9 mouse cellular contexts compared by ENCODE assay signal in genomic region chr9:32031950-32032453, GRCm38 (mm10).
A peak's percentile ranks its signal among the peaks of the same experiment; 100 is the strongest.
DNase-seq lines count a peak whose midpoint lies in the region; ATAC-seq and TF ChIP-seq lines count a peak whose summit lies in the region.
"Had no signal": no experiment of that assay in that cellular context is flagged by ENCODE, and none has a peak within 500 bp of the region (broad histone marks: within the 10 kb centered on the region; RNA-seq: fewer than 3 reads in every experiment).

No protein-coding gene starts in this region.

- peak; percentile 91 for ATAC-seq in forebrain, embryonic 13.5 days
- peak; percentile 87 for ATAC-seq in heart, postnatal 0 days (ENCODE audit: insufficient read depth, low read depth)
- ATAC-seq in liver, embryonic 16.5 days (ENCODE audit: low read depth), result peak; percentile 81
- ATAC-seq in neural tube, embryonic 14.5 days (ENCODE audit: low read depth), result peak; percentile 92

- no peak for TF ChIP-seq EP300 in heart, postnatal 0 days (IDR thresholded peaks at IDR 0.05; ENCODE audit: low read depth)

- under 1% methylated on average over 28 of the region's 64 CpGs for WGBS in forebrain, embryonic 13.5 days
- WGBS in heart, postnatal 0 days, result under 1% methylated on average over 54 of the region's 64 CpGs
- WGBS in liver, embryonic 16.5 days (ENCODE audit: insufficient replicate concordance), result under 1% methylated on average over 26 of the region's 64 CpGs
- under 1% methylated on average over 32 of the region's 64 CpGs for whole genome bisulfite sequencing in neural tube, embryonic 14.5 days

- no peaks in the 10 kb centered on the region for H3K4me1 ChIP-seq in brown adipose tissue, adult 24 weeks (ENCODE audit: control insufficient read depth, insufficient read depth, insufficient read length, low read length)
- H3K4me1 ChIP-seq in forebrain, embryonic 13.5 days, result peaks cover 21% of the 10 kb centered on the region
- H3K4me1 ChIP-seq in heart, postnatal 0 days (ENCODE audit: control insufficient read depth, insufficient read depth), result peaks cover 23% of the 10 kb centered on the region
- no peaks in the 10 kb centered on the region; the same call in 1 of the 2 replicates for H3K4me1 ChIP-seq in liver, embryonic 16.5 days (ENCODE audit: control insufficient read depth, low read depth, low read length)
- H3K4me1 ChIP-seq in neural tube, embryonic 14.5 days (ENCODE audit: control insufficient read depth, insufficient read depth, low read length), result peaks cover 10% of the 10 kb centered on the region

- H3K9me3 ChIP-seq in forebrain, embryonic 13.5 days (replicated peaks), result no peaks in the 10 kb centered on the region
- H3K9me3 ChIP-seq in heart, postnatal 0 days (replicated peaks; ENCODE audit: control insufficient read depth, low read length), result no peaks in the 10 kb centered on the region
- H3K9me3 ChIP-seq in liver, embryonic 16.5 days (replicated peaks; ENCODE audit: control insufficient read depth, low read length), result no peaks in the 10 kb centered on the region
- H3K9me3 ChIP-seq in neural tube, embryonic 14.5 days (ENCODE audit: control insufficient read depth, low read length), result no peaks in the 10 kb centered on the region

- no peaks in the 10 kb centered on the region for H3K36me3 ChIP-seq in forebrain, embryonic 13.5 days (ENCODE audit: poor library complexity, severe bottlenecking)
- no peaks in the 10 kb centered on the region for H3K36me3 ChIP-seq in heart, postnatal 0 days (replicated peaks; ENCODE audit: control insufficient read depth, insufficient read depth, low read length)
- no peaks in the 10 kb centered on the region for H3K36me3 ChIP-seq in liver, embryonic 16.5 days (ENCODE audit: control insufficient read depth, insufficient read depth)
- H3K36me3 ChIP-seq in neural tube, embryonic 14.5 days (ENCODE audit: control insufficient read depth, insufficient read depth, low read length), result no peaks in the 10 kb centered on the region
- H3K36me3 ChIP-seq: G1E had no signal

- H3K4me3 ChIP-seq in brown adipose tissue, adult 24 weeks (ENCODE audit: insufficient read depth, low read depth, low read length), result peak overlapping the region; percentile 81
- peak overlapping the region; percentile 88 for H3K4me3 ChIP-seq in forebrain, embryonic 13.5 days
- H3K4me3 ChIP-seq in heart, postnatal 0 days (ENCODE audit: low read depth, low read length), result peak overlapping the region; percentile 72
- peak overlapping the region; percentile 64 for H3K4me3 ChIP-seq in liver, embryonic 16.5 days (ENCODE audit: low read depth, low read length)
- H3K4me3 ChIP-seq in neural tube, embryonic 14.5 days (ENCODE audit: low read depth, low read length), result peak overlapping the region; percentile 89

- no peak overlapping the region; the same call in 1 of the 2 replicates for H3K27ac ChIP-seq in brown adipose tissue, adult 24 weeks (replicated peaks; ENCODE audit: low read depth, low read length)
- H3K27ac ChIP-seq in forebrain, embryonic 13.5 days, result peak overlapping the region; percentile 83
- peak overlapping the region; percentile 82 for H3K27ac ChIP-seq in heart, postnatal 0 days (ENCODE audit: low read depth)
- no peak overlapping the region for H3K27ac ChIP-seq in liver, embryonic 16.5 days (ENCODE audit: low read length)
- H3K27ac ChIP-seq in neural tube, embryonic 14.5 days (ENCODE audit: low read depth, low read length), result peak overlapping the region; percentile 87

- TF ChIP-seq CTCF in heart, postnatal 0 days (IDR thresholded peaks at IDR 0.05; ENCODE audit: low read depth), result no peak

- DNase-seq in 3T3-L1 (ENCODE audit: low read depth, low spot score), result peak; percentile 41
- peak; percentile 77 for DNase-seq in heart, postnatal 0 days (ENCODE audit: low spot score)
- peak; percentile 88 to 93 for DNase-seq in kidney, postnatal 4 days
- peak; percentile 35 to 37 for DNase-seq in thymus, adult 18-20 months

- H3K4me2 ChIP-seq in forebrain, embryonic 13.5 days, result peak overlapping the region; percentile 78
- peak overlapping the region; percentile 93 for H3K4me2 ChIP-seq in heart, postnatal 0 days (ENCODE audit: low read depth, low read length)
- H3K4me2 ChIP-seq in liver, embryonic 16.5 days (ENCODE audit: low read depth, low read length), result peak overlapping the region; percentile 66
- H3K4me2 ChIP-seq in neural tube, embryonic 14.5 days (ENCODE audit: low read depth, low read length), result peak overlapping the region; percentile 63

- H3K9ac ChIP-seq in forebrain, embryonic 13.5 days, result peak overlapping the region; percentile 94
- H3K9ac ChIP-seq in heart, postnatal 0 days (replicated peaks; ENCODE audit: low read depth, low read length), result peak overlapping the region; percentile 80
- peak overlapping the region; percentile 54 for H3K9ac ChIP-seq in liver, embryonic 16.5 days (ENCODE audit: low read depth, low read length)
- H3K9ac ChIP-seq in neural tube, embryonic 14.5 days (replicated peaks; ENCODE audit: low read depth, low read length), result peak overlapping the region; percentile 97

- 0 out of 2 replicates have a peak, but pooled peaks cover 2% of the 10 kb centered on the region for H3K27me3 ChIP-seq in forebrain, embryonic 13.5 days
- H3K27me3 ChIP-seq in heart, postnatal 0 days (ENCODE audit: control insufficient read depth, insufficient read depth, low read length), result no peaks in the 10 kb centered on the region
- peaks cover 43% of the 10 kb centered on the region for H3K27me3 ChIP-seq in liver, embryonic 16.5 days (ENCODE audit: control insufficient read depth, insufficient read depth, low read depth, low read length)
- H3K27me3 ChIP-seq in neural tube, embryonic 14.5 days (ENCODE audit: control insufficient read depth, insufficient read depth, low read length), result no peaks in the 10 kb centered on the region

Comparison
In these comparisons a context has a peak if more than half of its experiments do, and no peak if none do; other contexts are left out.
1. DNase-seq: peak in every context shown above with its lines; median percentile 90 in kidney, postnatal 4 days; 77 in heart, postnatal 0 days; 41 in 3T3-L1; 36 in thymus, adult 18-20 months.
2. H3K27ac ChIP-seq: peak in forebrain, embryonic 13.5 days (single experiment), heart, postnatal 0 days (single experiment) and neural tube, embryonic 14.5 days (single experiment); none in brown adipose tissue, adult 24 weeks (single experiment) and liver, embryonic 16.5 days (single experiment).
3. Peak in every context shown above with its lines, with median percentiles within 50 percentile points of each other: H3K4me3 ChIP-seq, ATAC-seq, H3K4me2 ChIP-seq and H3K9ac ChIP-seq.